Mouse (Mus musculus) stomach, embryonic 14.5 days (tissue): ENCODE results near the gene Topbp1. TPM values are rescaled to one million over a fixed set of nuclear protein-coding genes. Genes with fewer than 3 reads are reported as not detected.

Source experiments
- ATAC-seq: fragments of 200-750 bp; cut with Nextera tagmentation; 2 replicates; pipeline ENCODE4 v1.8.0; 2017; ENCODE audit warnings: low read depth, moderate TSS enrichment; ENCODE audit not compliant: insufficient number of reproducible peaks, insufficient read depth, low FRiP score
- H3K27ac ChIP-seq: fragments of 300-500 bp; sonication (generic); 2 replicates; pipeline ENCODE4 v1.5.1; 2014; ENCODE audit warnings: mild to moderate bottlenecking, low read length, moderate library complexity, mixed read lengths
- H3K27me3 ChIP-seq: fragments of 300-500 bp; sonication (generic); 2 replicates; pipeline ENCODE4 v1.6.1; 2014; ENCODE audit warnings: low read length, control low read depth, mixed read lengths; ENCODE audit not compliant: control insufficient read depth, insufficient read depth
- H3K36me3 ChIP-seq: fragments of 300-500 bp; sonication (generic); 2 replicates; pipeline ENCODE4 v1.6.1; 2014; ENCODE audit warnings: mild to moderate bottlenecking, control low read depth, low read length, moderate library complexity, mixed read lengths; ENCODE audit not compliant: control insufficient read depth, insufficient read depth
- H3K4me1 ChIP-seq: fragments of 300-500 bp; sonication (generic); 2 replicates; pipeline ENCODE4 v1.6.1; 2014; ENCODE audit warnings: low read length, control low read depth, mixed read lengths; ENCODE audit not compliant: control insufficient read depth, insufficient read depth
- H3K4me2 ChIP-seq: fragments of 300-500 bp; sonication (generic); replicated peaks from 2 replicates; pipeline ENCODE4 v1.6.1; 2014; ENCODE audit warnings: low read depth, low read length, control low read depth
- H3K4me3 ChIP-seq: fragments of 300-500 bp; sonication (generic); 2 replicates; pipeline ENCODE4 v1.5.1; 2014; ENCODE audit warnings: low read depth, low read length, control low read depth
- H3K9ac ChIP-seq: fragments of 300-500 bp; sonication (generic); replicated peaks from 2 replicates; pipeline ENCODE4 v1.6.1; 2014; ENCODE audit warnings: low read depth, mild to moderate bottlenecking, control low read depth, low read length, moderate library complexity, mixed read lengths
- H3K9me3 ChIP-seq: fragments of 300-500 bp; sonication (generic); 2 replicates; pipeline ENCODE4 v1.6.1; 2016; ENCODE audit warnings: low read depth, low read length, control low read depth; ENCODE audit not compliant: control insufficient read depth
- WGBS: fragments of 180-500 bp; shearing (Covaris S2); extraction: QIAGEN DNeasy Blood & Tissue Kit; methylation state at CpG from one replicate; pipeline ENCODE4 v1.1.7; 2014; 5-methylcytosine and 5-hydroxymethylcytosine counted together
- polyA plus RNA-seq: library from polyadenylated mRNA; unstranded; fragments of >200 nt; fragmentation: Nextera tagmentation; extraction: Ambion mirVana; gene quantifications from 2 replicates; pipeline ENCODE4 v1.2.1, GENCODE M21; 2014

The Topbp1 gene
- polyA plus RNA-seq, 1 experiment from 2014 or later, result 79.5 TPM

DNA sequence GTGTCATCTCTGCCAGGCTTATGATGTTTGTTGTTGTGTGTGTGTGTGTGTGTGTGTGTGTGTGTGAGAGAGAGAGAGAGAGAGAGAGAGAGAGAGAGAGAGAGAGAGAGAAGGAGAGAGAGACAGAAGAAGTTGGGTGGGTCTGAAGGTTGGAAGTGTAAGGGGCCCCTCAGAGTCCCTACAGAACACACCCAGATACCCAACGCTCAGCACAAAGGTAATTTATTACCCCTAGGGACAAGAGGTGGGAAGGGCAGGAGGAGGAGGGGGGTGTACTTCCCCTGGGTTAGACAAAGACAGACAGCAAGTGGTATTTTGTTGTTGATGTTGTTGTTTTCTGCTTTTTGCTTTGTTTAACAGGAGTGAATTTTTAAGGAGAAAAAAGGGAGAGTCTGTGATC is 80.6 kb downstream of the Topbp1 start:
- Histone ChIP-seq H3K4me1 (peaks cover 5% of the 10 kb centered on the region; the same call in 1 of the 2 replicates), H3K27me3 (no peaks in the 10 kb centered on the region), H3K4me2 (no peak overlapping the region), H3K27ac (no peak overlapping the region), H3K36me3 (no peaks in the 10 kb centered on the region), H3K4me3 (no peak overlapping the region), H3K9me3 (no peaks in the 10 kb centered on the region), H3K9ac (no peak overlapping the region)
- WGBS, result 14% methylated on average over 1 of the region's 1 CpGs
- ATAC-seq, result no peak

DNA sequence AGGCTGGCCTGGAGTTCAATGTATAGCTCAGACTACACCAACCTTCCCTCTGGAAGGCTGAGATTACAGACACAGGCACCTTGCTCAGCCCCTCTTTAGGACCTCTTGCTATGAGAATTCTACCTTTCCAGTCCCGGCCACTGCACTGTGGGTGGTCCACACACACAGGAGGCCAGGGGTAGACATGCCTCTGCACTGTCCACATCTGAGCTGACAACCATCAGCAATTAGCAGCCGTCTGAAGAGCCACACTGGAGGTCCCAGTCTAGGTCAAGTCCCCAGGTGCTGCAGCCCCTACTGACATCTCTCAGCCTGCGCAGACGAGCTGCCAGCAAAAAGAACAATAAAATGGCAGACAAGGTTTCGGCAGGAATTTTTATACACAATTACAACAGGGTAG is 81.6 kb downstream of the Topbp1 start:
- Histone ChIP-seq H3K36me3 (no peaks in the 10 kb centered on the region), H3K27ac (no peak overlapping the region), H3K27me3 (no peaks in the 10 kb centered on the region), H3K4me2 (no peak overlapping the region), H3K9ac (no peak overlapping the region), H3K4me1 (peaks cover 5% of the 10 kb centered on the region; the same call in 1 of the 2 replicates), H3K4me3 (no peak overlapping the region), H3K9me3 (no peaks in the 10 kb centered on the region)
- ATAC-seq, result no peak
- WGBS, result 30% methylated on average over 5 of the region's 5 CpGs

DNA sequence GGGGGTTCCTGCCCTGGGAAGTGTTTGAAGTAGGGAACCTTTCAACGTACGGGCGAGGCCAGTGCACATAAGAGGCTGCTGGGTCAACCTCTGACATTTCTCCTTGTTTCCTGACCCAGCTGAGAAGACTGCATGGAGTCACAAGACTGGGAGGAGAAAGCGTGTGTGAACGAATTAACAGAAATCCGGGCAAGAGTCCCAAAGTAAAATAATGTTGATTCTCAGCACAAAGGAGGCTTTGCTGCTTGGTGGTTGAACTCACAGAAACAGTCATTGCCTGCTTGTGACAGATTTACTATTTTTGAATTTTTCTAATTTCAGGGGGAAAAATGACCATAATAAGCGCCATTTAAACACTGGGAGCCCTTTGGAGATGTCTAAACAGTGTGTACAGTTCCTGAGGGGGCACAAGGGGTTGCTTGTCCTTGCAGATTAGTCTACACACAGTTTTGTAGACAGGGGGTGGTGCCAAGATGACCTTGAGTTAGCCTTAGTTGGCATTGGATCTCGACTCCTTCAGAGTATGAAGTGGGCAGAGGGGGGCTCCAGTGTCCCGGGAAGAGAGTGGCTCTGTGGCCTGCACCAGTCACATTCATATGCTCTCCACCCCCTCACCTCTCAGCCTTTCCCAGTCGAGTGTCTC is 82.1 kb downstream of the Topbp1 start:
- H3K36me3 ChIP-seq, result no peaks in the 10 kb centered on the region
- no peak overlapping the region for H3K4me3 ChIP-seq
- no peak overlapping the region for H3K4me2 ChIP-seq
- ATAC-seq, result no peak
- H3K27me3 ChIP-seq, result no peaks in the 10 kb centered on the region
- WGBS, result 40% methylated on average over 10 of the region's 10 CpGs
- no peaks in the 10 kb centered on the region for H3K9me3 ChIP-seq
- H3K9ac ChIP-seq, result no peak overlapping the region
- H3K4me1 ChIP-seq, result peaks cover 5% of the 10 kb centered on the region; the same call in 1 of the 2 replicates
- H3K27ac ChIP-seq, result no peak overlapping the region

DNA sequence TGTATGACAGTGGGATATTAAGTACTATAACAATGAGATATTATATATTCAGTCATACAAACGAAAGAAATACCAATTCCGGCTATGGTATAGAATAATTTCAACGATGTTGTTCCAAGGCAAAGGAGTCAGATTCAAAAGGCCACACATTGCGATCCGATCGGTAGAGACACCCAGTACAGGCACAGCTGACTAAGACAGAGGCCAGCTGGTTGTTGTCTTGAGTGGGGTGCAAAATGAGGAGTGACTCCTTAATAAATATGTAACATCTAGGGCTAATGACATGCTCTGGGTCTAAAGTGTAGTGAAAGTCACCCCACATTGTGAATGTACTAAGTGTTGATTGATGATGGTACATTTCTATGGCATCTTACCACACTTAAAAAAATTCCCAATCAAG is 84.2 kb downstream of the Topbp1 start:
- no peak overlapping the region for H3K27ac ChIP-seq
- H3K27me3 ChIP-seq, result no peaks in the 10 kb centered on the region
- H3K9me3 ChIP-seq, result no peaks in the 10 kb centered on the region
- H3K9ac ChIP-seq, result no peak overlapping the region
- no peak overlapping the region for H3K4me3 ChIP-seq
- H3K4me1 ChIP-seq, result peaks cover 5% of the 10 kb centered on the region; the same call in 1 of the 2 replicates
- 81% methylated on average over 6 of the region's 6 CpGs for WGBS
- ATAC-seq, result no peak
- no peaks in the 10 kb centered on the region for H3K36me3 ChIP-seq
- H3K4me2 ChIP-seq, result no peak overlapping the region

DNA sequence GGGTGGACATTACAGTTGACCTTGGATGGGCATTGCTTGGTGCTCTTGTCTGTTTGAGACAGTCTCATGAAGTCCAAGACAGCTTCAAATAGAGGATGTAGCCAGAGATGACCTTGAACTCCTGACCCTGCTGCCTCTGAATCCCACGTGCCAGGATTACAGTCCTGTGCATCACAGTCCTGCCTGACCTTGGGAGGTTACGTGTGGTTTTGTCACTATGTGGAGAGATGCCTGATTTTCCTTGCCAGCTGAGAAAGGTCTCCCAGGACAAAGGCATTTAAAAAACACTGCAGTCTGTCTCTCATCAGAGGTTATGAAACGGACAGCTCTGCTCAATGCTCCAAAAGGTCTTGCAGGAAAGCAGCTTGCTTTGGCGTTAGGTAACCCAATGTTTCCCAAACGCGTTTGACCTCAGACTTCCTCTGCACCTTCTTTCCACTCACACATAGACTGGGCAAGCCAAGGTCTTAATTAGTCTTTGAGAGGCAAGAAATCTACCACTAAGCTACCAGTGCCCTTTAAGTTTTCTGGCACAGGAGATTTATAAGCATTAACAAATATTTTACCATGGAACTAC is 86.9 kb downstream of the Topbp1 start:
- no peaks in the 10 kb centered on the region for H3K36me3 ChIP-seq
- no peak for ATAC-seq
- H3K27ac ChIP-seq, result no peak overlapping the region
- WGBS, result 72% methylated on average over 6 of the region's 6 CpGs
- H3K4me3 ChIP-seq, result no peak overlapping the region
- no peak overlapping the region for H3K4me2 ChIP-seq
- no peak overlapping the region for H3K9ac ChIP-seq
- no peaks in the 10 kb centered on the region for H3K9me3 ChIP-seq
- peaks cover 3% of the 10 kb centered on the region; the same call in 1 of the 2 replicates for H3K4me1 ChIP-seq
- H3K27me3 ChIP-seq, result no peaks in the 10 kb centered on the region

DNA sequence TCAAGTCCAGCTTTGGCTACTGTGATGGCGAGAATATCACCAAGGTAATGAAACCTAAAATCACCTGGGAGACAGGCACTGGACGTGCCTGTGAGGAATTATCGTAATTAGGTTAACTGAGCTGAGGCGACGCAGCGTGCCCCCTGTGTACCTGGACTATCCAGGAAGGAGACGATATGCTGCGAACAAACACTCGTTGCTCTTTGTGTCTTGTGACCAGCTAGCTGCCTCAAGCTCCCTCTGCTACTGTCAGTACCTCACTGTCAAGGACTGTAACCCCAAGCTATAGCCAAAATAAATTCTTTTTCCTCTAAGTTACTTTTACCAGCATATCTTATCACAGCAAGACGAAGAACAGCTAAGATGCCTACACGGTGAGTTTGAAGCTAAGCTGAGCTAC is 88.2 kb downstream of the Topbp1 start:
- no peak overlapping the region for H3K9ac ChIP-seq
- WGBS, result 85% methylated on average over 11 of the region's 11 CpGs
- no peak overlapping the region for H3K27ac ChIP-seq
- no peak overlapping the region for H3K4me2 ChIP-seq
- H3K36me3 ChIP-seq, result no peaks in the 10 kb centered on the region
- ATAC-seq, result no peak
- H3K27me3 ChIP-seq, result no peaks in the 10 kb centered on the region
- H3K4me3 ChIP-seq, result no peak overlapping the region
- no peaks in the 10 kb centered on the region for H3K4me1 ChIP-seq
- no peaks in the 10 kb centered on the region for H3K9me3 ChIP-seq

DNA sequence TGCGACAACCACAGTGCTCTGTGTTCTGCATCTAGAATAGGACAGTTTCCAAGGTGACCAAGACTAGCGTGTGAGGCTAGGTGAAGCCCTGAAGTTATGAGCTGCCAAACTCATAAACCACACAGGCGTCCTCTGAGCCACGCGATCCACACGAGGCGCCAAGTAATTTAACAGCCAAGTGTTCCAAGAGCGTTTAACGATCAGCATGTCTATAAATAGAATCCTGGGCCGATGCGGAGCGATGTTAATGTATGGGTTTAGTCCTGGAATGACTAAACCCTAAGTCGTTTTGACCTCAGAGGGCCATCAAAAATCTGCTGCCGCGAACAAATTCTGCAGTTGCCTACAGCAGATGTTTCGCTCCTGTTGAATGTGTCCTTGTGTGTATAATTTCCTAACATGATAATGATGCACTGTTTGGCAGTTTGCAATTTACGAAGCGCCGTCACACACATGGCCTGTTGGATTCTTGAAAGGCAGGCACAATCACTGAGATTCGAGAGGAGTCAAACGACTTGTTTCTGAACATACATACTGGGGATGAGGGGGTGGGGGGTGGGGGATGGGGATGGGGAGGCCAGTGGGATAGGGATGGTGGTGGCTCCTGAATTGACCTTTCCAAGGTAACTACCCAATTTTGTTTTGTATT is 93.6 kb downstream of the Topbp1 start:
- Histone ChIP-seq H3K4me1 (no peaks in the 10 kb centered on the region), H3K27ac (no peak overlapping the region), H3K4me3 (no peak overlapping the region), H3K27me3 (no peaks in the 10 kb centered on the region), H3K9ac (no peak overlapping the region), H3K36me3 (no peaks in the 10 kb centered on the region), H3K9me3 (no peaks in the 10 kb centered on the region), H3K4me2 (no peak overlapping the region; the same call in 1 of the 2 replicates)
- ATAC-seq, result no peak
- WGBS, result 36% methylated on average over 21 of the region's 21 CpGs
